Mouse (Mus musculus) limb, embryonic 10.5 days (tissue): ENCODE results near the gene Mrpl16. TPM values are rescaled to one million over a fixed set of nuclear protein-coding genes. Genes with fewer than 3 reads are reported as not detected.

Experiments used
- DNase-seq: peaks from one replicate; pipeline ENCODE4 v3.0.0-alpha.2; 2017; ENCODE audit warnings: low spot score
- H3K27ac ChIP-seq: fragments of 300-500 bp; sonication (generic); 2 replicates; pipeline ENCODE4 v1.5.1; 2016; ENCODE audit warnings: mild to moderate bottlenecking
- H3K27me3 ChIP-seq: fragments of 300-500 bp; sonication (generic); 2 replicates; pipeline ENCODE4 v1.6.1; 2016; ENCODE audit warnings: low read depth, mild to moderate bottlenecking; ENCODE audit not compliant: poor library complexity, severe bottlenecking
- H3K36me3 ChIP-seq: fragments of 300-500 bp; sonication (generic); 2 replicates; pipeline ENCODE4 v1.6.1; 2016; ENCODE audit warnings: mild to moderate bottlenecking, moderate library complexity
- H3K4me1 ChIP-seq: fragments of 300-500 bp; sonication (generic); 2 replicates; pipeline ENCODE4 v1.6.1; 2016
- H3K4me3 ChIP-seq: fragments of 300-500 bp; sonication (generic); 2 replicates; pipeline ENCODE4 v1.5.1; 2016; ENCODE audit warnings: mild to moderate bottlenecking, moderate library complexity
- H3K9me3 ChIP-seq: fragments of 300-500 bp; sonication (generic); replicated peaks from 2 replicates; pipeline ENCODE4 v1.6.1; 2016; ENCODE audit warnings: mild to moderate bottlenecking
- WGBS: fragments of 180-500 bp; shearing (Covaris S2); methylation state at CpG from one replicate; pipeline ENCODE4 v1.1.7; 2016; 5-methylcytosine and 5-hydroxymethylcytosine counted together
- polyA plus RNA-seq: library from polyadenylated mRNA; unstranded; fragments of >200 nt; fragmentation: Nextera tagmentation; extraction: Ambion mirVana; gene quantifications from 2 replicates; pipeline ENCODE4 v1.2.1, GENCODE M21; 2016

The Mrpl16 gene
- polyA plus RNA-seq, 1 experiment from 2014 or later, result 54.2 TPM

GRCm38 (mm10) chr19:11810003-11810758 is 40.0 kb downstream of the Mrpl16 start:
- Histone ChIP-seq H3K9me3 (no peaks in the 10 kb centered on the region), H3K27ac (no peak overlapping the region), H3K27me3 (peaks cover 5% of the 10 kb centered on the region; the same call in 1 of the 2 replicates), H3K4me1 (no peaks in the 10 kb centered on the region), H3K36me3 (no peaks in the 10 kb centered on the region), H3K4me3 (no peak overlapping the region)
- DNase-seq, result no peak
- 88% methylated on average over 5 of the region's 5 CpGs for whole genome bisulfite sequencing

GRCm38 (mm10) chr19:11810856-11811255 is 40.7 kb downstream of the Mrpl16 start:
- H3K27ac ChIP-seq, result no peak overlapping the region
- no peak for DNase-seq
- H3K27me3 ChIP-seq, result peaks cover 9% of the 10 kb centered on the region
- H3K9me3 ChIP-seq, result no peaks in the 10 kb centered on the region
- WGBS, result 89% methylated on average over 1 of the region's 1 CpGs
- H3K4me3 ChIP-seq, result no peak overlapping the region
- H3K36me3 ChIP-seq, result no peaks in the 10 kb centered on the region
- no peaks in the 10 kb centered on the region for H3K4me1 ChIP-seq

- 73% methylated on average over 5 of the region's 5 CpGs for WGBS
- no peak overlapping the region for H3K27ac ChIP-seq
- H3K4me3 ChIP-seq, result no peak overlapping the region
- peaks cover 19% of the 10 kb centered on the region for H3K27me3 ChIP-seq
- H3K9me3 ChIP-seq, result no peaks in the 10 kb centered on the region
- H3K36me3 ChIP-seq, result no peaks in the 10 kb centered on the region
- H3K4me1 ChIP-seq, result no peaks in the 10 kb centered on the region
- DNase-seq, result no peak
Measured at GRCm38 (mm10) chr19:11811688-11812365, 41.6 kb downstream of the Mrpl16 start.

- H3K27ac ChIP-seq, result no peak overlapping the region
- WGBS, result 88% methylated on average over 4 of the region's 4 CpGs
- no peak for DNase-seq
- peaks cover 3% of the 10 kb centered on the region; the same call in 1 of the 2 replicates for H3K4me1 ChIP-seq
- H3K9me3 ChIP-seq, result no peaks in the 10 kb centered on the region
- H3K36me3 ChIP-seq, result no peaks in the 10 kb centered on the region
- peaks cover 32% of the 10 kb centered on the region for H3K27me3 ChIP-seq
- no peak overlapping the region for H3K4me3 ChIP-seq
Measured at GRCm38 (mm10) chr19:11813136-11813535, 42.9 kb downstream of the Mrpl16 start.

GRCm38 (mm10) chr19:11813649-11814048 is 43.5 kb downstream of the Mrpl16 start:
- Histone ChIP-seq H3K4me1 (peaks cover 7% of the 10 kb centered on the region; the same call in 1 of the 2 replicates), H3K27me3 (peaks cover 37% of the 10 kb centered on the region), H3K4me3 (no peak overlapping the region), H3K27ac (no peak overlapping the region), H3K9me3 (no peaks in the 10 kb centered on the region), H3K36me3 (no peaks in the 10 kb centered on the region)
- no peak for DNase-seq
- WGBS, result 27% methylated on average over 8 of the region's 8 CpGs

GRCm38 (mm10) chr19:11814742-11815333 is 44.6 kb downstream of the Mrpl16 start:
- H3K36me3 ChIP-seq, result no peaks in the 10 kb centered on the region
- H3K4me3 ChIP-seq, result no peak overlapping the region
- H3K27me3 ChIP-seq, result peaks cover 49% of the 10 kb centered on the region
- 81% methylated on average over 6 of the region's 6 CpGs for WGBS
- peaks cover 13% of the 10 kb centered on the region for H3K4me1 ChIP-seq
- no peak overlapping the region for H3K27ac ChIP-seq
- no peaks in the 10 kb centered on the region for H3K9me3 ChIP-seq
- no peak for DNase-seq

GRCm38 (mm10) chr19:11816706-11817105 is 46.5 kb downstream of the Mrpl16 start:
- Histone ChIP-seq H3K27ac (no peak overlapping the region), H3K36me3 (no peaks in the 10 kb centered on the region), H3K27me3 (peaks cover 54% of the 10 kb centered on the region), H3K9me3 (no peaks in the 10 kb centered on the region), H3K4me3 (no peak overlapping the region), H3K4me1 (peaks cover 16% of the 10 kb centered on the region)
- DNase-seq, result no peak
- WGBS, result 19% methylated on average over 6 of the region's 6 CpGs

GRCm38 (mm10) chr19:11817586-11817985 is 47.4 kb downstream of the Mrpl16 start:
- DNase-seq, result peak; percentile 33

GRCm38 (mm10) chr19:11818199-11819142 is 48.3 kb downstream of the Mrpl16 start:
- H3K36me3 ChIP-seq, result no peaks in the 10 kb centered on the region
- under 1% methylated on average over 83 of the region's 83 CpGs for WGBS
- peak overlapping the region; percentile 73 for H3K27ac ChIP-seq
- DNase-seq, result peak; percentile 66
- H3K9me3 ChIP-seq, result no peaks in the 10 kb centered on the region
- H3K27me3 ChIP-seq, result peaks cover 54% of the 10 kb centered on the region
- H3K4me3 ChIP-seq, result peak overlapping the region; percentile 70
- H3K4me1 ChIP-seq, result peaks cover 16% of the 10 kb centered on the region

More at GRCm38 (mm10) chr19:11817586-11817985, 47.4 kb downstream of the Mrpl16 start:
- H3K36me3 ChIP-seq, result no peaks in the 10 kb centered on the region
- H3K27ac ChIP-seq, result no peak overlapping the region
- no peaks in the 10 kb centered on the region for H3K9me3 ChIP-seq
- WGBS, result 5% methylated on average over 5 of the region's 5 CpGs
- peak overlapping the region; percentile 70 for H3K4me3 ChIP-seq
- peaks cover 16% of the 10 kb centered on the region for H3K4me1 ChIP-seq
- peaks cover 54% of the 10 kb centered on the region for H3K27me3 ChIP-seq

- peak; percentile 40 for DNase-seq
- Histone ChIP-seq H3K27ac (peak within 1 kb of the TSS; percentile 73), H3K36me3 (no peaks in the 10 kb centered on the region), H3K9me3 (no peaks in the 10 kb centered on the region), H3K27me3 (peaks cover 54% of the 10 kb centered on the region), H3K4me1 (peaks cover 16% of the 10 kb centered on the region), H3K4me3 (peak within 1 kb of the TSS; percentile 70)
- WGBS, result under 1% methylated on average over 20 of the region's 20 CpGs
Measured at GRCm38 (mm10) chr19:11819143-11819700, 49.0 kb downstream of the Mrpl16 start, which contains the start of gene Stx3. Gene Stx3 (minus strand): TSS chr19:11819403.

GRCm38 (mm10) chr19:11819800-11820199 is 49.6 kb downstream of the Mrpl16 start:
- DNase-seq, result peak; percentile 89
- peaks cover 16% of the 10 kb centered on the region for H3K4me1 ChIP-seq
- H3K4me3 ChIP-seq, result peak overlapping the region; percentile 70
- under 1% methylated on average over 15 of the region's 15 CpGs for WGBS
- no peak overlapping the region for H3K27ac ChIP-seq
- H3K9me3 ChIP-seq, result no peaks in the 10 kb centered on the region
- no peaks in the 10 kb centered on the region for H3K36me3 ChIP-seq
- H3K27me3 ChIP-seq, result peaks cover 53% of the 10 kb centered on the region

- peaks cover 49% of the 10 kb centered on the region for H3K27me3 ChIP-seq
- H3K36me3 ChIP-seq, result no peaks in the 10 kb centered on the region
- H3K9me3 ChIP-seq, result no peaks in the 10 kb centered on the region
- WGBS, result 39% methylated on average over 6 of the region's 6 CpGs
- H3K4me3 ChIP-seq, result peak overlapping the region; percentile 70
- no peak for DNase-seq
- H3K27ac ChIP-seq, result no peak overlapping the region
- H3K4me1 ChIP-seq, result peaks cover 16% of the 10 kb centered on the region
Measured at GRCm38 (mm10) chr19:11820211-11820610, 50.0 kb downstream of the Mrpl16 start.
